ENCODE assay signal across 8 mouse cellular contexts in the genomic region with DNA sequence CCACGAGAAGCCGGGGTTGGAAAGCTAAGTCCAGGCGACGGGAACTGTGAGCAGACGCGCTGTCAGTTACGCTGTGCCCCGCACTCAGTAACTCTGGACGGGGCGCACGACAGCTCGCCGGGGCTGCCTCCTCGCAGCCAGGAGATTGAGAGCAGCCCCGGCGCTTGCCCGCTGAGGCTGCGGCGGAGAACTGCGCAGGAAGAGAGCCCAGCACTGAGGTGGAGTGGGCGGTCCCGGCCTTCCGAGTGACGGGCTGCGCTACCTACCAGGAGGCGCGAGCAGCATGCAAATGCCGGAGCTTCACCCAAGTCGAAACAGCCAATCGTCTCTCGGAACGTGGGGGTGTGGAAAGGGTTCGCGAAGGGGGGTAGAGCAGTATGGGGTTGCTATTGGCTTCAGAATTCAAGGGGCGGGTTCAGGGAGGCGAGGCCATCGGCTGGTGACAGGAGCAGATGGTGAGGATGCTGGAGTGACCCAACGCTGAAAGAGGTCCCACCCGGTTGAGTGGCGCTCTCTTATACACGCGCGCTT. TPM values are rescaled to one million over a fixed set of nuclear protein-coding genes. Genes with fewer than 3 reads are reported as not detected.
DNase-seq lines count a peak whose midpoint lies in the region; ATAC-seq and TF ChIP-seq lines count a peak whose summit lies in the region.

Gene Hs3st3b1 (minus strand): TSS at position 200 of the 531 bp plus-strand sequence.

- TF ChIP-seq CTCF in E14TG2a.4 (conservative IDR thresholded peaks at IDR 0.05; ENCODE audit: low read length) = no peak
- TF ChIP-seq CTCF in thymus, adult 2 months (IDR thresholded peaks at IDR 0.05; ENCODE audit: borderline replicate concordance, control insufficient read depth, extremely low read depth, insufficient read depth, low read length, poor library complexity) = no peak

- peak; percentile 9 for DNase-seq in cerebellum, adult 8-10 months
- DNase-seq in frontal cortex, adult 2 months (ENCODE audit: extremely low spot score in 1 of 2, low spot score in 1 of 2) = peak; percentile 78 to 86
- peak; percentile 97 for DNase-seq in hindbrain, embryonic 10.5 days (ENCODE audit: low spot score)
- peak; percentile 47 for DNase-seq in layer of hippocampus, adult 9-10 months (ENCODE audit: low spot score)
- peak; percentile 95 for DNase-seq in ovary, adult 18-20 months (ENCODE audit: low spot score)
- peak; percentile 89 for DNase-seq in thymus, adult 2 months

- H3K27me3 ChIP-seq in E14TG2a.4 (ENCODE audit: insufficient read depth, low read length) = peaks cover 82% of the 10 kb centered on the region
- peaks cover 95% of the 10 kb centered on the region for H3K27me3 ChIP-seq in hindbrain, embryonic 10.5 days (ENCODE audit: insufficient read depth, poor library complexity, severe bottlenecking)
- peaks cover 80% of the 10 kb centered on the region for H3K27me3 ChIP-seq in lung, embryonic 16.5 days (ENCODE audit: control insufficient read depth, insufficient read depth, low read depth, low read length)
- H3K27me3 ChIP-seq in thymus, adult 2 months (ENCODE audit: control insufficient read depth, insufficient read depth, low read length) = peaks cover 26% of the 10 kb centered on the region

- H3K4me3 ChIP-seq in E14TG2a.4 (replicated peaks; ENCODE audit: low read length) = peak within 1 kb of the TSS; percentile 87
- H3K4me3 ChIP-seq in hindbrain, embryonic 10.5 days = peak within 1 kb of the TSS; percentile 83
- H3K4me3 ChIP-seq in lung, embryonic 16.5 days (ENCODE audit: low read length) = peak within 1 kb of the TSS; percentile 52
- H3K4me3 ChIP-seq in thymus, adult 2 months (ENCODE audit: control insufficient read depth, insufficient read depth, low read length) = peak within 1 kb of the TSS; percentile 44

- WGBS in hindbrain, embryonic 10.5 days = under 1% methylated on average over 43 of the region's 43 CpGs
- WGBS in lung, embryonic 16.5 days = under 1% methylated on average over 43 of the region's 43 CpGs
- WGBS in thymus, adult 2 months = under 1% methylated on average over 43 of the region's 43 CpGs

- H3K4me2 ChIP-seq in lung, embryonic 16.5 days (ENCODE audit: low read depth, low read length) = peak within 1 kb of the TSS; percentile 73

- no peaks in the 10 kb centered on the region for H3K9me3 ChIP-seq in E14TG2a.4 (ENCODE audit: low read length)
- H3K9me3 ChIP-seq in hindbrain, embryonic 10.5 days = no peaks in the 10 kb centered on the region
- H3K9me3 ChIP-seq in lung, embryonic 16.5 days (ENCODE audit: control insufficient read depth, low read length) = no peaks in the 10 kb centered on the region

- H3K27ac ChIP-seq in hindbrain, embryonic 10.5 days = peak within 1 kb of the TSS; percentile 91
- no peak within 1 kb of the TSS for H3K27ac ChIP-seq in lung, embryonic 16.5 days (ENCODE audit: low read length)
- no peak within 1 kb of the TSS for H3K27ac ChIP-seq in thymus, adult 2 months (ENCODE audit: control insufficient read depth, insufficient read depth, low read length)

- peak; percentile 72; the same call in 1 of the 2 replicates for TF ChIP-seq POLR2A in thymus, adult 2 months (IDR thresholded peaks at IDR 0.05; ENCODE audit: control insufficient read depth, extremely low read depth, insufficient read depth, low read length, poor library complexity)

- H3K36me3 ChIP-seq in E14TG2a.4 (ENCODE audit: insufficient read depth, low read length) = no peaks in the 10 kb centered on the region
- no peaks in the 10 kb centered on the region for H3K36me3 ChIP-seq in hindbrain, embryonic 10.5 days
- no peaks in the 10 kb centered on the region for H3K36me3 ChIP-seq in lung, embryonic 16.5 days (ENCODE audit: control insufficient read depth, insufficient read depth, low read length)
- no peaks in the 10 kb centered on the region for H3K36me3 ChIP-seq in thymus, adult 2 months (ENCODE audit: control insufficient read depth, insufficient read depth, low read length)

- H3K9ac ChIP-seq in lung, embryonic 16.5 days (ENCODE audit: low read length) = peak within 1 kb of the TSS; percentile 21

- ATAC-seq in lung, embryonic 16.5 days (ENCODE audit: low read depth) = peak; percentile 95

- H3K4me1 ChIP-seq in E14TG2a.4 (replicated peaks; ENCODE audit: low read depth, low read length) = peaks cover 75% of the 10 kb centered on the region
- H3K4me1 ChIP-seq in hindbrain, embryonic 10.5 days (replicated peaks) = peaks cover 87% of the 10 kb centered on the region
- H3K4me1 ChIP-seq in lung, embryonic 16.5 days (replicated peaks; ENCODE audit: control insufficient read depth, insufficient read depth, low read length) = peaks cover 34% of the 10 kb centered on the region
- H3K4me1 ChIP-seq in thymus, adult 2 months (replicated peaks; ENCODE audit: control insufficient read depth, insufficient read depth, low read length) = peaks cover 25% of the 10 kb centered on the region

RNA-seq across cellular contexts. Expression of gene Hs3st3b1, which starts in this region (rescaled TPM):
- polyA plus RNA-seq in frontal cortex, adult 2 months (2012; rRNA removed) = 3.6 and 3.9 TPM in 2 replicates
- 13.1 and 13.4 TPM in 2 replicates for polyA plus RNA-seq in hindbrain, embryonic 10.5 days (2016; fragmentation: Nextera tagmentation; extraction: Ambion mirVana)
- polyA plus RNA-seq in lung, embryonic 16.5 days (2015; fragmentation: Nextera tagmentation; extraction: Ambion mirVana) = 0.78 and 1.1 TPM in 2 replicates
- 9.3 and 12.0 TPM in 2 replicates for polyA plus RNA-seq in thymus, adult 2 months (2012; rRNA removed)

Comparison
In these comparisons a context has a peak if more than half of its experiments do, and no peak if none do; other contexts are left out.
1. DNase-seq: peak in every context shown above with its lines; median percentile 97 in hindbrain, embryonic 10.5 days; 95 in ovary, adult 18-20 months; 89 in thymus, adult 2 months; 82 in frontal cortex, adult 2 months; 47 in layer of hippocampus, adult 9-10 months; 9 in cerebellum, adult 8-10 months.